Mouse (Mus musculus): ENCODE measurements around the gene Rpusd3. TPM values are rescaled to one million over a fixed set of nuclear protein-coding genes. Genes with fewer than 3 reads are reported as not detected.

Rpusd3 gene
- total and polyA plus RNA-seq, 2 experiments from 2014 or later, result 16.9 to 23.5 TPM

- Histone ChIP-seq H3K36me3 (ENCODE audit: insufficient read depth) (no peaks in the 10 kb centered on the region), H3K4me1 (ENCODE audit: insufficient read depth) (peaks cover 4% of the 10 kb centered on the region), H3K9ac (no peak overlapping the region), H3K4me2 (ENCODE audit: low read depth) (no peak overlapping the region), H3K27me3 (ENCODE audit: insufficient read depth, low read length) (no peaks in the 10 kb centered on the region), H3K27ac (ENCODE audit: low read depth, low read length) (no peak overlapping the region), H3K9me3 (ENCODE audit: low read length) (no peaks in the 10 kb centered on the region), H3K4me3 (ENCODE audit: low read depth, low read length) (no peak overlapping the region)
- no peak for TF ChIP-seq CTCF (IDR thresholded peaks at IDR 0.05; ENCODE audit: low read depth)
- 79% methylated on average over 3 of the region's 3 CpGs for WGBS
- no peak for DNase-seq
- no peak for ATAC-seq
Measured at GRCm38 (mm10) chr6:113440686-113441085, 21.5 kb upstream of the Rpusd3 start.

DNA sequence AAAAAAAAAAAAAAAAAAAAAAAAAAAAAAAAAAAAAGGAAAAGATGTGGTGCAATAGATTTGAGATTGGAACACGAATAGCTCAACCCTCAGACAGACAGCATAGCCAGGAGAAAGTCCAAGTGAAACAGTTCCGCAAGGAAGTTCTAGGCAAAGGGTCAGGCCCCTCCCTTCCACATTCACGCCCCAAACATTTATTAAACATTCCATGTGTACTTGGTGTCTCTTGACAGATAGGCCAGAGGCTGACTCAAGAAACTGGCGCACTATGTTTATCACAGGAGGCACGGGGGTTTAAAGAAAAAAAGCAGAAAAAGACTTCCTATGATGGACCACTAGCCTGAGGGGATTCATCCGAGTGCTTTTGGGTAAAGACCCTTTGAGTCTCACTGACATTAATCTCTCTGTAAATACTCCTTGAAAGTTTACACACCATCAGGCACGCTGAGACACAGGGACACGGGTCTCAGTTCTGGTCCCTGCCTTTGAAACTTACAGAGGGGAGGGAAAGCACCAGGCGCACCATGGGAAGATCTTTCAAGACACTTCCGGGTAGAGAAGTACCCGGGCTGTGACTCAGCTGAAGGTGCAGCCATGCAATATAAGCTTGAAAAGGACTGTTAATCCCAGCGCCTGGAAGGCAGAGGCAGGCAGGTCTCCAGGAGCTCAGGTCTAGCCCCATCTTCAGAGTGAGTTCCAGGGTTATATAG, 19.7 kb upstream of the Rpusd3 start:
- Histone ChIP-seq H3K36me3 (ENCODE audit: insufficient read depth) (no peaks in the 10 kb centered on the region), H3K4me1 (ENCODE audit: insufficient read depth) (peaks cover 4% of the 10 kb centered on the region), H3K9ac (no peak overlapping the region), H3K27ac (ENCODE audit: low read depth, low read length) (no peak overlapping the region), H3K4me2 (ENCODE audit: low read depth) (no peak overlapping the region), H3K27me3 (ENCODE audit: insufficient read depth, low read length) (no peaks in the 10 kb centered on the region), H3K4me3 (ENCODE audit: low read depth, low read length) (no peak overlapping the region), H3K9me3 (ENCODE audit: low read length) (no peaks in the 10 kb centered on the region)
- TF ChIP-seq CTCF (IDR thresholded peaks at IDR 0.05; ENCODE audit: low read depth), result no peak
- 65% methylated on average over 12 of the region's 12 CpGs for WGBS
- DNase-seq (no peak), ATAC-seq (no peak)

GRCm38 (mm10) chr6:113437135-113437534, 18.0 kb upstream of the Rpusd3 start:
- no peaks in the 10 kb centered on the region for H3K27me3 ChIP-seq (ENCODE audit: insufficient read depth, low read length)
- H3K4me1 ChIP-seq (ENCODE audit: insufficient read depth), result no peaks in the 10 kb centered on the region
- H3K4me2 ChIP-seq (ENCODE audit: low read depth), result no peak overlapping the region
- no peak for ATAC-seq
- no peak for TF ChIP-seq CTCF (IDR thresholded peaks at IDR 0.05; ENCODE audit: low read depth)
- no peaks in the 10 kb centered on the region for H3K36me3 ChIP-seq (ENCODE audit: insufficient read depth)
- WGBS, result 75% methylated on average over 12 of the region's 12 CpGs
- H3K4me3 ChIP-seq (ENCODE audit: low read depth, low read length), result no peak overlapping the region
- no peak overlapping the region for H3K9ac ChIP-seq
- no peaks in the 10 kb centered on the region for H3K9me3 ChIP-seq (ENCODE audit: low read length)
- no peak overlapping the region for H3K27ac ChIP-seq (ENCODE audit: low read depth, low read length)
- DNase-seq, result no peak

GRCm38 (mm10) chr6:113435664-113436205, 16.6 kb upstream of the Rpusd3 start, which contains the start of gene Cidec:
Gene Cidec, minus strand, starts transcription at chr6:113435760.
- DNase-seq (no peak), ATAC-seq (no peak)
- no peak within 1 kb of the TSS for H3K9ac ChIP-seq
- TF ChIP-seq CTCF (IDR thresholded peaks at IDR 0.05; ENCODE audit: low read depth), result no peak
- H3K27ac ChIP-seq (ENCODE audit: low read depth, low read length), result no peak within 1 kb of the TSS
- no peaks in the 10 kb centered on the region for H3K36me3 ChIP-seq (ENCODE audit: insufficient read depth)
- H3K4me2 ChIP-seq (ENCODE audit: low read depth), result no peak within 1 kb of the TSS
- no peaks in the 10 kb centered on the region for H3K4me1 ChIP-seq (ENCODE audit: insufficient read depth)
- H3K4me3 ChIP-seq (ENCODE audit: low read depth, low read length), result no peak within 1 kb of the TSS
- H3K9me3 ChIP-seq (ENCODE audit: low read length), result no peaks in the 10 kb centered on the region
- WGBS, result 77% methylated on average over 9 of the region's 9 CpGs
- H3K27me3 ChIP-seq (ENCODE audit: insufficient read depth, low read length), result no peaks in the 10 kb centered on the region

DNA sequence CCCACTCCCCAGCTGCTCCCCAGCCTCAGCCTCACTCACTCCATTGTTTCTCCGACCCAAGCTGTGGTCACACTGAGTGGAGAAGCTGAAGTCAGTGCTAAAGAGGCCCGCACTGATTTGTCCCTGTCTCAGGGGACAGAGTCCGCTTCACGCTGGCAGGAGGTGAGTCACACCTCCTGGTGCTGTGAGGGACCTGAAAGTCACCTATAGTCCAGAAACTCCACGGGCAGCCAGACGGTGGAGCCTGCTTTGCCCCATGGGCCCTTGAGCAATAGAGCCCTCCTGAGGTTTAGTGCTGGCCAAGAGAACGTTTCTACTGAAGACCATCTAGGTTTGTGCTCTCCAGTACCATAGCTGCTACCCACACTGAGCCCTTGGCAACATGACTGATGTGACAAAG, 15.6 kb upstream of the Rpusd3 start:
- Histone ChIP-seq H3K36me3 (ENCODE audit: insufficient read depth) (no peaks in the 10 kb centered on the region), H3K27ac (ENCODE audit: low read depth, low read length) (no peak overlapping the region), H3K4me2 (ENCODE audit: low read depth) (no peak overlapping the region), H3K9ac (no peak overlapping the region), H3K4me3 (ENCODE audit: low read depth, low read length) (no peak overlapping the region), H3K27me3 (ENCODE audit: insufficient read depth, low read length) (no peaks in the 10 kb centered on the region), H3K9me3 (ENCODE audit: low read length) (no peaks in the 10 kb centered on the region), H3K4me1 (ENCODE audit: insufficient read depth) (no peaks in the 10 kb centered on the region)
- WGBS, result 82% methylated on average over 7 of the region's 7 CpGs
- DNase-seq (no peak), ATAC-seq (no peak)
- TF ChIP-seq CTCF (IDR thresholded peaks at IDR 0.05; ENCODE audit: low read depth), result no peak

DNA sequence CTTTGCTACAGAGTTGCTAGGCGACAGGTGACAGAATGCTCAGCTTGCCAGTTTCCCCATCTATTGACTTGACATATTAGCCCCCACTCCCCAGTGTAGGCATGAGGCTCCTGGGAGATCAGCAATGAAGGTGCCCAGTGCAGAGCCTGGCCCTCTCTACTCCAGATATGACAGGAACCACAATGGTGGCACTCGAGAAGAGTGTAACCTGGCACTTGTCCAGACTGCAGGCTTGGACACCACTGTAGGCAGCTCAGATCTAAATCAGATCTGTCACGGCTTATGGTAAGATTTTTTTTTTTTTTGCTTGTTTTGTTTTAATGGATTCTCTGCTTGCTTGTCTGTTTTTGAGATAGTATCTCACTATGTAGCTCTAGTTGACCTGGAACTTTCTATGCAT, 14.5 kb upstream of the Rpusd3 start:
- Histone ChIP-seq H3K9me3 (ENCODE audit: low read length) (no peaks in the 10 kb centered on the region), H3K4me2 (ENCODE audit: low read depth) (no peak overlapping the region), H3K9ac (no peak overlapping the region), H3K36me3 (ENCODE audit: insufficient read depth) (no peaks in the 10 kb centered on the region), H3K27me3 (ENCODE audit: insufficient read depth, low read length) (no peaks in the 10 kb centered on the region), H3K27ac (ENCODE audit: low read depth, low read length) (no peak overlapping the region), H3K4me3 (ENCODE audit: low read depth, low read length) (no peak overlapping the region), H3K4me1 (ENCODE audit: insufficient read depth) (no peaks in the 10 kb centered on the region)
- WGBS, result 68% methylated on average over 3 of the region's 3 CpGs
- DNase-seq, result no peak
- TF ChIP-seq CTCF (IDR thresholded peaks at IDR 0.05; ENCODE audit: low read depth), result no peak
- no peak for ATAC-seq

DNA sequence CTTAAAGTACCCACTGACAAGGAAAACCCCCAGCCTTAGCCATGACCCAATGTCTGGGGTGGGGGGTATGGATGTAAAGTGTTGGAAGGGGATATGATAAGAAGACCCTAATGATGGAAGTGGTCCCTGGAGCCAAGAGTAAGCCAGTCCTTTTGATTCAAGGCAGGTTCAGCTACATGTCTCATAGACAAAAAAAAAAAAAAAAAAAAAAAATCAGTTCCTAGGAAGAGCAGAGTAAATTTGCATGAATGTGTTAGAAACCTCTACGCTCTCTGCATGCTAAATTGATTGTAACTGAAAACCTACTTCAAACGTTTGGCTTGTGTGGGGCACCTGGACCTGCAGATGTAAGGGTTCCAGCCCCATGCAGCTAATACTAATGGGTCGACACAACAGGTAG, 12.7 kb upstream of the Rpusd3 start:
- H3K4me3 ChIP-seq (ENCODE audit: low read depth, low read length), result no peak overlapping the region
- H3K4me1 ChIP-seq (ENCODE audit: insufficient read depth), result no peaks in the 10 kb centered on the region
- no peak for TF ChIP-seq CTCF (IDR thresholded peaks at IDR 0.05; ENCODE audit: low read depth)
- no peak overlapping the region for H3K27ac ChIP-seq (ENCODE audit: low read depth, low read length)
- H3K9me3 ChIP-seq (ENCODE audit: low read length), result no peaks in the 10 kb centered on the region
- ATAC-seq (no peak), DNase-seq (no peak)
- H3K9ac ChIP-seq, result no peak overlapping the region
- WGBS, result 56% methylated on average over 3 of the region's 3 CpGs
- no peak overlapping the region for H3K4me2 ChIP-seq (ENCODE audit: low read depth)
- H3K36me3 ChIP-seq (ENCODE audit: insufficient read depth), result no peaks in the 10 kb centered on the region
- H3K27me3 ChIP-seq (ENCODE audit: insufficient read depth, low read length), result no peaks in the 10 kb centered on the region

Data from forebrain, postnatal 0 days (tissue).